Mouse (Mus musculus) intestine, embryonic 16.5 days (tissue): Measurements from ENCODE around the gene Tmem270. TPM values are rescaled to one million over a fixed set of nuclear protein-coding genes. Genes with fewer than 3 reads are reported as not detected.

ENCODE experiments used
- ATAC-seq: fragments of 200-750 bp; cut with Nextera tagmentation; 2 replicates; pipeline ENCODE4 v1.8.0; 2017; ENCODE audit warnings: moderate TSS enrichment, moderate library complexity
- H3K27ac ChIP-seq: fragments of 300-500 bp; sonication (generic); 2 replicates; pipeline ENCODE4 v1.5.1; 2014; ENCODE audit warnings: mild to moderate bottlenecking, low read length
- H3K27me3 ChIP-seq: fragments of 300-500 bp; sonication (generic); replicated peaks from 2 replicates; pipeline ENCODE4 v1.6.1; 2014; ENCODE audit warnings: low read length, control low read depth, mixed read lengths; ENCODE audit not compliant: control insufficient read depth, insufficient read depth
- H3K36me3 ChIP-seq: fragments of 300-500 bp; sonication (generic); 2 replicates; pipeline ENCODE4 v1.6.1; 2014; ENCODE audit warnings: low read length, control low read depth; ENCODE audit not compliant: control insufficient read depth, insufficient read depth
- H3K4me1 ChIP-seq: fragments of 300-500 bp; sonication (generic); 2 replicates; pipeline ENCODE4 v1.6.1; 2014; ENCODE audit warnings: low read length, control low read depth, mixed read lengths; ENCODE audit not compliant: control insufficient read depth, insufficient read depth
- H3K4me2 ChIP-seq: fragments of 300-500 bp; sonication (generic); 2 replicates; pipeline ENCODE4 v1.6.1; 2014; ENCODE audit warnings: low read depth, low read length, control low read depth
- H3K4me3 ChIP-seq: fragments of 300-500 bp; sonication (generic); 2 replicates; pipeline ENCODE4 v1.5.1; 2014; ENCODE audit warnings: mild to moderate bottlenecking, low read length
- H3K9ac ChIP-seq: fragments of 300-500 bp; sonication (generic); 2 replicates; pipeline ENCODE4 v1.6.1; 2014; ENCODE audit warnings: low read depth, low read length
- H3K9me3 ChIP-seq: fragments of 300-500 bp; sonication (generic); 2 replicates; pipeline ENCODE4 v1.6.1; 2016; ENCODE audit warnings: low read length, control low read depth; ENCODE audit not compliant: control insufficient read depth
- WGBS: fragments of 180-500 bp; shearing (Covaris S2); extraction: QIAGEN DNeasy Blood & Tissue Kit; methylation state at CpG from one replicate; pipeline ENCODE4 v1.1.7; 2014; 5-methylcytosine and 5-hydroxymethylcytosine counted together
- polyA plus RNA-seq: library from polyadenylated mRNA; unstranded; fragments of >200 nt; fragmentation: Nextera tagmentation; extraction: Ambion mirVana; gene quantifications from 2 replicates; pipeline ENCODE4 v1.2.1, GENCODE M21; 2015

Tmem270 gene
- polyA plus RNA-seq, 1 experiment from 2014 or later = not detected

DNA sequence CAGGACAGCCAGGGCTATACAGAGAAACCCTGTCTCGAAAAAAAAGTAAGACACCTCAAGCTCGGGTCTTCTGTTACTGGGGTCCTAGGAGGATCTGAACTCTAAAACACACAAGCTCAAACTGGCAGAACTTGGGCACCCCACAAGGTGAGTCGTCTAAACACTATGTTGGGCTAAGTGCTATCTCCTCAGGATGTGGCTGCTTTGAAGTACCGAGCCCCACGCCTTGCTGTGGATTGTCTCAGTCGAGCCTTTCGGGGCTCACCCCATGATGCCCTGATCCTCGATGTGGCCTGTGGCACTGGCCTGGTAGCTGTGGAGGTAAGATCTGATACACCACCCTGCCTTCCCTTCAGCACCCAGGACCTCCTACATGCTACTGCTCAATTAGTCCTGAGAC, 26.7 kb upstream of the Tmem270 start:
- no peak overlapping the region for H3K27ac ChIP-seq
- WGBS = 93% methylated on average over 8 of the region's 8 CpGs
- peaks cover 5% of the 10 kb centered on the region for H3K4me1 ChIP-seq
- peak overlapping the region; percentile 85 for H3K4me2 ChIP-seq
- 0 out of 2 replicates have a peak, but pooled peaks cover 6% of the 10 kb centered on the region for H3K36me3 ChIP-seq
- ATAC-seq = no peak
- no peaks in the 10 kb centered on the region for H3K27me3 ChIP-seq
- no peak overlapping the region for H3K4me3 ChIP-seq
- H3K9ac ChIP-seq = no peak overlapping the region
- H3K9me3 ChIP-seq = no peaks in the 10 kb centered on the region

DNA sequence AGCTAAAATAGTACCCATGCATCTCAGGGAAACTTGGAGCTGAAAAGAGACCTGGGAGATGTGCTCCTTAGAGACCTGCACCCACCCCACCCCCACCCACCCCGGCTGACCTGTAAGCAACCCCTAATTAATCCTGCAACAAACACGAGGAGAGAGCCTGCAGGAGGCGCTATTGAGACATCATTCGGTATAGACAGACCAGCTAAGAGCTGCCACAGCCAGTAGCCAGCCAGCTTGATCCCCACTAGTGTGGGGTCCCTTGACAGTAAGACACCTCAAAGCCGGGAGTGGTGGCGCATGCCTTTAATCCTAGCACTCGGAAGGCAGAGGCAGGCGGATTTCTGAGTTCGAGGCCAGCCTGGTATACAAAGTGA, 26.4 kb upstream of the Tmem270 start:
- H3K27ac ChIP-seq = peak overlapping the region; percentile 95
- no peaks in the 10 kb centered on the region for H3K9me3 ChIP-seq
- peak; percentile 65 for ATAC-seq
- H3K4me3 ChIP-seq = peak overlapping the region; percentile 79
- H3K4me2 ChIP-seq = peak overlapping the region; percentile 85
- 0 out of 2 replicates have a peak, but pooled peaks cover 6% of the 10 kb centered on the region for H3K36me3 ChIP-seq
- peak overlapping the region; percentile 90 for H3K9ac ChIP-seq
- WGBS = 46% methylated on average over 9 of the region's 9 CpGs
- H3K27me3 ChIP-seq = no peaks in the 10 kb centered on the region
- peaks cover 5% of the 10 kb centered on the region for H3K4me1 ChIP-seq

DNA sequence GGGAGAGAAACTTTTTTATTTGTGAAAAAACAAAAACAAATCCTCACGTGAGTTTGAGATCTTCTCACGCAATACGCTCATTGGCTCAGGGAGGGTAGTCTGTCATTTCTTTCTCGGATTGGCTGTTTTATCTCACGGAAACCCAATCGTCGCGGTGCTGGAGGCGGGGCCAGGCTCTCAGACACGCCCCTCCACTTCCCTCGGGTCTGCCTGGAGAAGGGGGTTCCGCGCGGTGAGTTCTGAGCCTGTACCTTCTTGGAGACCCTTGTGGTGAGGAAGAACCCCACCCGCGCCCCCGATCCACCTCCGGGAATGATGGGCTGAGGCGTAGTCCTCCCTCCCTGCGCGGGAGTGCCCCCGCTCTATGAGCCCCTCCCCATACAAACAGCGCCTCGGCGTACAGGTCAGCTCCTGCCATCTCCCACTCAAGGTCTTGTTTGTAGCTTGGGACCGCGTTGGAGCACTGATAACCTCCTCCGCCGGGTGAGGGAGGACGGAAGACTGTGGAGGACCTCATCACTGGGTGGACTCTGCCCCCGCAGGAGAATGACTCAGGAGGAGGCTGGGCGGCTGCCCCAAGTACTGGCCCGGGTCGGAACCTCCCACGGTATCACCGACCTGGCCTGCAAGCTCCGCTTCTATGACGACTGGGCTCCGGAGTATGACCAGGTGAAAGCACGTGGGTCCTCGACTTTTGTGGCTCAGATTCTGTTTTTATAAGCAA, 25.8 kb upstream of the Tmem270 start, which contains the start of gene Mettl27:
Gene Mettl27, plus strand, starts transcription at position 190 of the 724 bp plus-strand sequence.
- H3K9me3 ChIP-seq = no peaks in the 10 kb centered on the region
- ATAC-seq = peak; percentile 96
- 0 out of 2 replicates have a peak, but pooled peaks cover 6% of the 10 kb centered on the region for H3K36me3 ChIP-seq
- peak within 1 kb of the TSS; percentile 95 for H3K27ac ChIP-seq
- WGBS = under 1% methylated on average over 41 of the region's 41 CpGs
- H3K27me3 ChIP-seq = no peaks in the 10 kb centered on the region
- H3K4me2 ChIP-seq = peak within 1 kb of the TSS; percentile 85
- H3K9ac ChIP-seq = peak within 1 kb of the TSS; percentile 90
- H3K4me1 ChIP-seq = peaks cover 5% of the 10 kb centered on the region
- peak within 1 kb of the TSS; percentile 79 for H3K4me3 ChIP-seq

DNA sequence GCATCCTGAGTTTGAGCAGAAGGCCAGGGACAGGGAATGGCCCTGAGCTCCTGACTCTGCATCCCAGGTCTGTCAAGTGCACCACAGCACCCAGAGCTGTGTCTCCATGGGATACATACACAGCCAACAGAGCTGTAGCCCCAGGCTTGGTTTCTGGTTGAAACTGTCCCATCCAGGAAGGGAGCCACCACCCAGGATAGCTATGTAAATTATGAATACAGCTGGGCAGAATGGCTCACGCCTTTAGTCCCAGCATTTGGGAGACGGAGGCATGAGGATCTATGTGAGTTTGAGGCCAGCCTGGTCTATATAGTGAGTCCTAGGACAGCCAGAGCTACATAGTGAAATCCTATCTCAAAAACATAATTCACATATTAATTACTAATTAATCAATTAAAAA, 23.5 kb upstream of the Tmem270 start:
- no peak overlapping the region for H3K9ac ChIP-seq
- no peak overlapping the region for H3K4me2 ChIP-seq
- H3K27ac ChIP-seq = no peak overlapping the region
- 75% methylated on average over 2 of the region's 2 CpGs for WGBS
- no peak for ATAC-seq
- H3K4me1 ChIP-seq = peaks cover 5% of the 10 kb centered on the region
- no peaks in the 10 kb centered on the region for H3K27me3 ChIP-seq
- H3K36me3 ChIP-seq = 0 out of 2 replicates have a peak, but pooled peaks cover 6% of the 10 kb centered on the region
- no peaks in the 10 kb centered on the region for H3K9me3 ChIP-seq
- H3K4me3 ChIP-seq = no peak overlapping the region

DNA sequence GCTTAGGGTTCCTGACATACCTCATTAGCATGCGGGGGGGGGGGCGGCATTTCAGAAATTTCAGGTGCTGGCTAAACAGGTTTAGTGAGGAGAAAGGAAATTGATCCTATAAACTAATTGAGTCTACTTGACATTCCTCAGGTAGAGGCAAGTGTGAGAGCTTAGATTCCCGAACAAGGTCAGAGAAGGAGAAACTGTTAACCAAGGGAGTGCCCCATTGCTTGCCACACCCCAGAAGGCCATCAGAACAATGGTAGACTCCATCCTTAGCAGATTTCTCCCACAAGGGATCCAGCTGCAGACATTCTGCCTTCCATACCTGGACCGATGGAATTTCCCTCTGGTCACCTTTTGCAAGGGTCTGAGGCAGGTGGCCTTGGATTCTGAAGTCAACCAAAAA, 20.2 kb upstream of the Tmem270 start:
- Histone ChIP-seq H3K4me3 (no peak overlapping the region), H3K27me3 (no peaks in the 10 kb centered on the region), H3K4me2 (no peak overlapping the region), H3K36me3 (no peaks in the 10 kb centered on the region), H3K9ac (no peak overlapping the region), H3K9me3 (no peaks in the 10 kb centered on the region), H3K4me1 (no peaks in the 10 kb centered on the region), H3K27ac (no peak overlapping the region)
- ATAC-seq = no peak
- WGBS = 69% methylated on average over 4 of the region's 4 CpGs

DNA sequence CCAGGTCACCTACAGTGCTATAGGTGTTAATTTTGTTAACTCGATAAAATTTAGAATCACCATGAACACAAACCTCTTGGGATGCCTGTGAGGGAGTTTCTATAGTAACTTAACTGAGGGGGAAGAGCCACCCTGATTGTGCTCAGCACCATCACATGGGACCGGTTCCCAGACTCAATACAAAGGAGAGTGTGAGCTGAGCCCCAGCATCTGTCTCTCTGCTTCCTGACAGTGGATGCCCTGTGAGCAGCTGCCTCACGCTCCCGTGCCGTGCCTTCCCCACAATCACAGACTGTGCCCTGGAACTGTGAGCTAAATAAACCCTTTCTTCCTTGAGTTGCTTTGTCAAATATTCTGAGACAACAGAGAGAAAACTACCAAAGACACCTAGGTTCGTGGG, 16.6 kb upstream of the Tmem270 start:
- Histone ChIP-seq H3K4me2 (no peak overlapping the region), H3K9ac (no peak overlapping the region), H3K4me3 (no peak overlapping the region), H3K27me3 (no peaks in the 10 kb centered on the region), H3K9me3 (no peaks in the 10 kb centered on the region), H3K4me1 (no peaks in the 10 kb centered on the region), H3K36me3 (no peaks in the 10 kb centered on the region), H3K27ac (no peak overlapping the region)
- whole genome bisulfite sequencing = 63% methylated on average over 6 of the region's 6 CpGs
- no peak for ATAC-seq

DNA sequence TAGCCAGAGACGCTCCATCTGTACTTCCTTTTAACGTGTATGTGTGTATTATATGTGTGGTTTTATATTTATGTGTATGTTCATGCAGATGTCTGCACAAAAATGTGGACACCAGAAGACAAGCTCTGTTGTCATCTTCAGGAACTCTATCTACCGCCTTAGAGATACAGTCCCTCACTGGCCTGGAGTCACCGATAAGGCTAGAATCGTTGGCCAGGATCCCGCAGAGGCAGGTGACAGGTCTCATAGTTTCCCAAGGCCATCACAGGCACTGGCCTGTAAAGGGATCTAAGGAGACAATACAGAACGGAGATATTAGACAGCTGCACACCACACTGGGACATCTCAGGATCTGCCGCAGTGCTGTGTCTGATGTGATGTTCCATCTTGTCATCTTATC, 14.6 kb upstream of the Tmem270 start:
- H3K4me2 ChIP-seq = no peak overlapping the region
- H3K27ac ChIP-seq = no peak overlapping the region
- no peaks in the 10 kb centered on the region for H3K36me3 ChIP-seq
- no peaks in the 10 kb centered on the region for H3K4me1 ChIP-seq
- WGBS = 87% methylated on average over 8 of the region's 8 CpGs
- no peaks in the 10 kb centered on the region for H3K27me3 ChIP-seq
- no peak for ATAC-seq
- H3K9me3 ChIP-seq = no peaks in the 10 kb centered on the region
- no peak overlapping the region for H3K4me3 ChIP-seq
- H3K9ac ChIP-seq = no peak overlapping the region

DNA sequence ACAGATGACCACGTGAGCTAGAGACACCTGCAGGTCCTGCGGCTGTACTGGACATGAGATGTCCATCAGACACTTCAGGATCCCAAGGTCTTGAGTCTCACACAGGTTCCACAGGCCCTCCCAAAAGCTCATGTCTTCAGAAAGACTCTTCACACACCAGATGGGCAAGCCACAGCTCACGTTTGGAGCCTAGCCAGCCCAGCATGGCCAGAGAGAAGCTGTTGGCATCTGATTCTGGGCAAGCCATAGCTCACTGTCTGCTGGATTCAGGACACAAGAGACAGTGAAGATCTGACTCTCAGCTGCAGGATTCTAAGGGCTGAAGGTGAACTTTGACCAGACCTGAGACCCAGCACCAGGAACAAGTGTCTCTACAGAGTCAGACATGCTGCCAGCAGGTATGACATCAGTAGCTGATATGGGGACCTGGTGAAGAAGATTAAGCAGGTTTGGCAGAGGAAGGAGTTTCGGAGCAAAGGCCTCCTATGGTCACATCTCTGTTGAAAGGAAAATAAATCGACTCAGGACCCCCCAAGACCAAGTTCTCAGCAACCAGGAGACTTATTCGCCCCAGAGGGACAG, 13.7 kb upstream of the Tmem270 start:
- no peaks in the 10 kb centered on the region for H3K9me3 ChIP-seq
- no peak overlapping the region for H3K27ac ChIP-seq
- H3K4me1 ChIP-seq = no peaks in the 10 kb centered on the region
- WGBS = 75% methylated on average over 6 of the region's 6 CpGs
- H3K4me2 ChIP-seq = no peak overlapping the region
- no peaks in the 10 kb centered on the region for H3K36me3 ChIP-seq
- H3K4me3 ChIP-seq = no peak overlapping the region
- no peak for ATAC-seq
- no peaks in the 10 kb centered on the region for H3K27me3 ChIP-seq
- no peak overlapping the region for H3K9ac ChIP-seq

DNA sequence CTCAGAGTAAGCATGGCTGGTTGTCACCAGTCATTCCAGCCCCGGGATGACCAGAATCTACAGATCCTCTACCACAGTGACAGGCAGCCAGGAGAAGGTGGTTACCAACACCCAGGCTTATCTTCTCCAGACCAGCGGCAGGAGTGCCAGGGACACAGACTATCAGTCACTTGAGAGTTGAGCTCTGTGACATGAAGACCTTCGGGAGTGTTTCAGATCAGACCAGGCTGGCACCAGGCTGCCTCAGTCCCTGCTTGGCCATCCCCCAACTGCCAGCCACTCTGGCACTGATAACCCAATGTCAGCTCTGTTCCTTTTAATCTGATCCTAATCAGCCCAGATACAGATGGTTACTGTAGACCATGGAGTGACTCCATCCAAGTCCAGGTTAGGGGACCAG, 12.6 kb upstream of the Tmem270 start:
- no peak overlapping the region for H3K9ac ChIP-seq
- no peaks in the 10 kb centered on the region for H3K4me1 ChIP-seq
- H3K4me3 ChIP-seq = no peak overlapping the region
- H3K27me3 ChIP-seq = no peaks in the 10 kb centered on the region
- H3K9me3 ChIP-seq = no peaks in the 10 kb centered on the region
- WGBS = 97% methylated on average over 3 of the region's 3 CpGs
- no peak overlapping the region for H3K4me2 ChIP-seq
- ATAC-seq = peak; percentile 71
- H3K36me3 ChIP-seq = no peaks in the 10 kb centered on the region
- no peak overlapping the region for H3K27ac ChIP-seq
